Mouse (Mus musculus) layer of hippocampus, adult 9-10 months (tissue): Measurements from ENCODE around the gene 1700025C18Rik.

Source experiments
- DNase-seq: peaks from one replicate; pipeline ENCODE4 v3.0.0; 2022; ENCODE audit warnings: low spot score

Gene 1700025C18Rik

DNA sequence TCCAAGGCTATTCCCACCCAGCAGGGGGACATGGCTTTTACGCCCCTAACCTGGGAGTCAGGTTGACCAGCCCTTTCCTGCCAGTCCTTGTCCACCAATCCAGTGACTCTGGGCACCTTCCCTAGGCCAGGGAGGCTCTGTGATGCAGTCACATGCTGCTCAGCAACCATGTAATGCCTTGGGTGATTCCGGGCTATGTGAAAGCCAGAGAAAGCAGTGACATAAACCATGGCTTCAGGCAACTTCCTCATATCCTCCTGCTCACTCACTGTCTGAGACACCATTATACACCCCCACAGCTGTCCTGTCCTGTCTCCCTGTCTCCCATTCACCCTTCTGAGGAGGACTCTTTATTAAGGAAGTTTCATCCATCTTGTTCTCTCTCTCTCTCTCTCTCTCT lies at the start of gene 1700025C18Rik:
1700025C18Rik (minus strand) TSS at position 101 of the 400 bp plus-strand sequence.
- DNase-seq, result no peak

GRCm38 (mm10) chr2:165136049-165136448 lies 45.5 kb upstream of the 1700025C18Rik start:
- DNase-seq, result no peak

- DNase-seq, result no peak
Observed at GRCm38 (mm10) chr2:165133566-165133965, 43.0 kb upstream of the 1700025C18Rik start.

- no peak for DNase-seq
Observed at GRCm38 (mm10) chr2:165131428-165131827, 40.9 kb upstream of the 1700025C18Rik start.

DNA sequence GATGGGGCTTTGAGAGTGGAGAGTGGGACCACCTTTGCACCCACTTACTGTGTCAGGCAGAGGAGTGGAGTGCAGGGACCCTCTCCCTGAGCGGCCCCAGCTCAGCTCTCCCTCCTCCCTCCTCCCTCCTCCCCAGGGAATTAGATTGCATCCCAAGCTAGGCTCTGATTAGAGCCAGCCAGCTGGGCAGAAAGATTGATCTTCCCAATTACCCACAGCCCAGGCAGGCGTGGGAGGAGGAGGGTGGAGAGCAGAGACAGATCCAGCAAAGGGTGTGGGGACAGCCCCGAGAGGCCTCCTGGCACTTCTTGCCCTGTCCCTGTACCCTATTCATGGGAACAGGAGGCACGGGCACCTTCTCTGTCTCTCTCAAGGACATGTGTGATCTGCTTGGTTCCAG lies 38.6 kb upstream of the 1700025C18Rik start:
- no peak for DNase-seq

DNA sequence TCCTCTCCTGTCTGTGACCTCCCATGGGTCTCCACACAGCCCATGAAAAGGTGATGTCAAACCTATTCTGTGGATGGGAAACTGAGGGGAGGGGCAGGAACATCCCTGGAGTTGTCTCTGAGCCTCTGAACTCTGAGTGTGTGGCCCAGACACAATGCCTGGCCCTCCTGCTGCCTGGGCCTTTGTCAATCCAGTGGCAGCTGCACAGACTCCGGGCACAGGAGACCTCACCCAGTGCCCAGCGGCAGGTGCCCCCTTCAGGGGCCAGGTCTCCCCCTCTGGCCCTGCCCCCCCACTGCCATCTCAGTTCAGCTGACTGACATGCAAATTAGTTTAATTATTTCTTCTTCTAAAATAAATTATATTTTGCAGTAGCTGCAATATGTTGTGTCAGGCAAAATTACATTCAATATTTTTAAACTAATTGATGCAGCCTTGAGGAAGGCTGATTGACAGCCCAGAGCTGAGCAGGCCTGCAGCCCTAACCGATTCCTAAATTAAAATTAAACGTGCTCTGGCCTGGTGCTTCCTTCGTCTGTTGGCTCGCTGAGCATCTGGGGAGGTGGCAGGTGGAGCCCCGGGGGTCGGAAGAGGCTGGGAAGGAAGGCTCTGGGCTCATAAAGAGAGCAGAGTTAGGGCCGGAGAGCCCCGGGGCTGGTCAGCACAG lies 36.5 kb upstream of the 1700025C18Rik start:
- DNase-seq, result no peak

- peak; percentile 44 for DNase-seq
Observed at GRCm38 (mm10) chr2:165121206-165121840, 30.8 kb upstream of the 1700025C18Rik start.

GRCm38 (mm10) chr2:165120765-165121164 lies 30.2 kb upstream of the 1700025C18Rik start:
- no peak for DNase-seq

GRCm38 (mm10) chr2:165113733-165114132 lies 23.2 kb upstream of the 1700025C18Rik start:
- no peak for DNase-seq

DNA sequence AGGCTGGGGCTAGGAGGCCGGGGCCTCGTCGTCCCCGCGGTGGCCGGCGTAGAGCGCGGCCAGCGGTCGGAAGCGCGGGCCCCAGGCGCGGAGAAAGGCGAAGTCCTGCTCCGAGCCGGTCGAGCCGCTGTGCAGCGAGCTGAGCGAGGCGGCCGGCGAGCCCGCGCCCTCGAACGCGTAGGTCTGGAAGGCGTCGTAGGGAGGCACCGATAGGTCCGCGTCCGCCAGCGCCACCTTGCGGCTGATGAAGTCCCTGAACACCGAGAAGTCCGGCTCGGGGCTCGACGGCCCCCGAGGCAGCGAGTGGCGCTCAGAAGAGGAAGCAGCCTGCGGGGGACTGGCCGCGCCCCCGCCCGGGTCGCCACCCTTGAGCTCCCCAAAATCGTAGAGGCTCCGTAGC lies 21.6 kb upstream of the 1700025C18Rik start:
- DNase-seq, result peak; percentile 33

- DNase-seq, result no peak
Observed at GRCm38 (mm10) chr2:165106585-165106984, 16.0 kb upstream of the 1700025C18Rik start.

DNA sequence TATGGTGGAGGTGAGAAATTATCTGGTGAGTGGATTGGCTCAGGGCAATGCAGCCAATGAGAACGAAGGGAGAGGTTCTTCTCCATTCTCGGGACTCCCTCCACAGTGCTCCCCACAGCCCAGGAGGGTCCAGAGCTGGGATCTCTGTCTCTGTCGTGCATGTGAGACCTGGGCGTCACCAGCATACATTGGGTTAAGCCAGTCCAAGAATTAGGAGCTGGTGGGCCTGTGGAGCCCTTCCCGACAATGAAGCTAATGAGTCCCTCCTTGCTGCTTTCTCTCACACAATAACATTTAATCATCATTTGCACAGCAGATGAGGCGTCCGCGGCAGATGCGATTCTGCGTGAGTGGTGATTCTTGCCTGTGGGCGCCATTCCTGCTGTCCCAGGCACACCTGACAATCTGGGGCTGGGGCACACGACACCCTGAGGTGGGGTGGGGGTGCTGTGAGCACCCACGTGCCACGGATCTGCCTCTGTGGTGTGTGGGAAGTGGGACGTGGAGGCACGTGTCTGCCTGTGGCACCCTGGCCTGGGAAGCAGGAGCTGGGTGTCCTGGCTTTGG lies 15.0 kb upstream of the 1700025C18Rik start:
- no peak for DNase-seq

- DNase-seq, result no peak
Observed at GRCm38 (mm10) chr2:165102920-165103319, 12.4 kb upstream of the 1700025C18Rik start.

- no peak for DNase-seq
Observed at GRCm38 (mm10) chr2:165100749-165101148, 10.2 kb upstream of the 1700025C18Rik start.

GRCm38 (mm10) chr2:165098861-165099260 lies 8.3 kb upstream of the 1700025C18Rik start:
- DNase-seq, result no peak

DNA sequence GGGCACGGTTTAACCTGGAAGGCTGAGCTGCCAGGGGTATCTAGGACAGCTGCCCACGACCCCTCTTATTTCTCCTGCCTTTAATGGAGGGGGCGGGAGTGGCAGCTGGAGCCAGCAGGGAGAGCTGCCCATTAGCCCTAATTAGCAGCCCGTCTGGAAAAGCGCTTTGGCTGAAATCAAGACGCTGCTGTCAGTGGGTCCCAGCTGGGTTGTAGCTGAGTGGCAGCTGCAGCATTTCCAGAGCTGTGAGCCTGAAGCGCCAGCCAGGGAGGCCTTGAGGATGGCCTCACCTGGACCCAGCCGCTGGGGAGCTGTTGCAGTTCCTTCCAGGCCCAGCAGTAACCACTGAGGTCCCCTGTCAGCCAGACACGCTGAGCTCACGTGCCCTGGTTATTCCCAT lies 5.8 kb upstream of the 1700025C18Rik start:
- DNase-seq, result no peak

GRCm38 (mm10) chr2:165092393-165092792 lies 1.8 kb upstream of the 1700025C18Rik start:
- no peak for DNase-seq

DNA sequence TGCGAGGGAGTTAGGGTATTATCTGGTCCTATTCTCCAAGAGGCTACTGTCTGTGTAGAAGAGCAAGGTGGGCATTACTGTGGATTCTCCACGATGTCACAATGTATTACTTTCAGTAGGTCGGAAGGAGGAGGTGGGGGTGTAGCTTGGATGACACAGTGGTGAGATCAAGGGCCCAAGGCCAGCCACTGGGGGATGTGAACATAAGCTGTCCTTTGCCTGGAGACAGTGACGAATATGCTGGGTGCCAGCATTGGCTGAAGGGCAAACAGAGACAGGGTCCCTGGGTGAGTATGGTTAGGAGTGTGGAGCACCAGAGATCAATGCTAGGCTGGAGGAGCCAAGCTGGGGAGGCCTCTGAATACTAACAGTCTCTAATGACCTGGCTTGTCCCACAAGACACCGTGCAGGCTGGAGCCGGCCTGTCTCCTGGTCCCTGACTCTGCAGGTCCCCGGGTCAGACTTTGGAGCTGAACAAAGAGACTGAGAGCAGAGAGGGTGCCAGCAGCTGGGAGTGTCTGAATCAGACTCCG lies 949 bp upstream of the 1700025C18Rik start:
- no peak for DNase-seq

DNA sequence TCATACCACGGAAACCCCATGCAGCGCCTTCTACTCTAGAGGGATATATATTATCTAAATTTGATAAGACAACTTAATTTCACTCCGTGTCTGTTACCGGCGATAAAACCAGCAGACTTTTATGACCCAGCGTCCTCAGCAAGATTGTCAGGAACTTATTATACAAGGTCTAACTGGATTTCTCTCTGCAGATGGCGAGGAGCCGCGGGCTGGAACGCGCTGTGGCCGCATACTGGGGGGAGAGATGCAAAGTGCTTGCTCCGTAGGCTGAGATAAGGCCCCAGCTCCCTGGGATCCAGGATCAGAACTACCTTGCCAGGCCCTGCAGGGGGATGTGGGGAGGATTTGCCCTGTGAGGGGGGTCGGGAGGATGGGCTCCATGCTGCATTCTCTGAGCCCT lies 1.1 kb downstream of the 1700025C18Rik start:
- no peak for DNase-seq

GRCm38 (mm10) chr2:165086634-165087033 lies 3.9 kb downstream of the 1700025C18Rik start:
- DNase-seq, result no peak

- DNase-seq, result no peak
Observed at GRCm38 (mm10) chr2:165081257-165081656, 9.3 kb downstream of the 1700025C18Rik start.

GRCm38 (mm10) chr2:165080657-165081056 lies 9.9 kb downstream of the 1700025C18Rik start:
- no peak for DNase-seq

- no peak for DNase-seq
Observed at GRCm38 (mm10) chr2:165078605-165079004, 11.9 kb downstream of the 1700025C18Rik start.
